Mouse (Mus musculus) thymus, postnatal 25 days (tissue): ENCODE results near the gene Itpr2.
A peak's percentile ranks its signal among the peaks of the same experiment; 100 is the strongest.
"Not testable (repeated sequence)": the region's sequence is repeated elsewhere in the genome, so short reads cannot be mapped to it uniquely, and the experiment has no call there.

Experiments
- DNase-seq: peaks from one replicate; pipeline ENCODE4 v3.0.0; 2022

The Itpr2 gene

DNA sequence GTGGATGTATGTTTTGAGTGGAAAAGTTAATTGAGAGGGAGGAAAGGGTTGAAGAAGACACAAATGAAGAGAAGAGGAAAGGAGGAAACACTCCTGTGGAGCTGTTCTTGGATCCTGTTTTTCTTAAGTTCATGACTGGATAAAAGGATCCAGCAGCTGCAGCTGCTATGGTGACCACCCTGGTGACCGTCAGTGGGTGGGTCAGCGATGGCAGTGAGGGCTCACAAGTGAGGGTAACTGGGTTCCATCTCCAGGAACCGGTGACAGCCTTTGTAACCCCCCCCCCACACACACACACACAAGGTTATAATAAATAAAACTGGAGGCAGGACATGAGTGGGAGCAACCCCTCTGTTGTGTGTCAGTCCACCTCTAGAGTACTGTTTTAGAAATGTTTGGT lies 833 bp upstream of the Itpr2 start:
- no peak for DNase-seq

DNA sequence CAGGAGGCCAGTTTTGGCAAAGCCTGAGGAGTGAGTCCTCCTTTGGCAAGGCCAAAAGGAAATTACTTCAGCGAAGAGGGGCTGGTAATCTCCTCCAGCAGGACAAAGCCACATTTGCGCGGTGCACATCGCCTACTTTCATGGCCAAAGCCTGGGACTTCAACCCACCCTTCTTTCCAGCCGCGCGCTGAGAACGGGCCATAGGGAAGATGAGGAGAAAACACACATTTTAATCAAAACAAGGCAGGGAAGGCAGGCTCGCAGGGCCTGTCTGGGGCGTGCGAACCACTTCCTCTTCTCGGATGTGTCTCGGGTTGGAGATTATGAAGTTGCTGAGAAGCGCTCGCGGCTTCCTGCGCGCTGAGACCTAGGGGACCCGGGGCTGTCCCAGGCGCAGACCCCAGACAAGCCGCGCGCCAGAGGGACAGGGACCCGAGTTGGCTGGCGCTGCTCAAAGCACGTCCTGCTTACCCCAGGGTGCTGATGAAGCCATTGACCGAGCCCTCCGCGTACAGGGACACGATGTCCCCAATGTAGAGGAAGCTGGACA lies 632 bp downstream of the Itpr2 start:
- DNase-seq = peak; percentile 85

DNA sequence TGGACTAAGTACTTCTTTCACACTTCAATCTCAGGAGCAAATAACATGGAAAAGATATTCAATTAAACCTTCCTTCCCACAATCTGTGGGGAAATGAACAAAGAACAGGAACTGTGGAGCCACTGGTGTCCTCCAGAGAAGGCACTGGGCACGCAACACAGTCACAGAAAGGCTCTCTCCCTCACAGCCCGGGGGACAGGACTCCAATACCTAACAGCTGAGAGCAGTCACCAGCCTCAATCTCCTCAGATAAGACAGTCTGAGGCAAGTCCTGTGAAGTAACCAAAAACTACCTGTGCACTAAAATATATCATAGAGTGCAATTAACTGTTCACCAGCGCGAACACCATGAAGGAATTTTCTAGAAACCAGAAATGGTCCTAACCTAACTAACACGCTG lies 1.3 kb downstream of the Itpr2 start:
- no peak for DNase-seq

DNA sequence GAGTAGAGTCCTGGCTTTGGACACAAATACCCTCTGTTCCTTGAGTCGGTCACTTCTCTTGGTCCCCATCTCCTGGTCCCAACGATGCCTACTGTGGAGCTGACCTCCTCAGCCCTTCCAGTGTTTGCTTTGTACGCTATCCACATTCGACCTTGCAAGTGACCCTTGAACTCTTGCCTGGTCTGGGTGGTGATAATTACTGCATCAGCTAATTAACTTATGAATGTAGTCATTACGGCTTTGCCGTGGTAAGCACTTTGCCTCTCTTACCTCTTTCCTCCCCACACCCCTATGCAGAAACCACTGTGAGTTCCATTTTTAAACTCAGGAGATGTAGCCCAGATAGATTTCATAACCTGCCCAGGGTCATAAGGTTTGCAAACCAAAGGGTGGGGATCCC lies 1.8 kb downstream of the Itpr2 start:
- DNase-seq = no peak

DNA sequence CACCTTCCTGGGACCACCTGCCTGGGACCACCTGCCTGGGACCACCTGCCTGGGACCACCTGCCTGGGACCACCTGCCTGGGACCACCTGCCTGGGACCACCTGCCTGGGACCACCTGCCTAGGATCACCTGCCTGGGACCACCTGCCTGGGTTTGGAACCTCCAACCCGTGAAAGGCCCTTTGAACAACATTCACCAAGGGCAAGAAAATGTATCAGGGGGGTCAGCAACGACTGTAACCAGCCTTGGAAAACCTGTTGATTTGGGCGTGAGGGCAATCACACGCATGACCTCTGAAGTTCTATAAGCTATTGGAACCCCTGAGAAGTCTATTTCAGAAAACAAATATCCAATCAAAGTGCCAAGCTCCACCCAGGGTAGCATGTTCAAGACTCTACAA lies 2.5 kb downstream of the Itpr2 start:
- no peak for DNase-seq

DNA sequence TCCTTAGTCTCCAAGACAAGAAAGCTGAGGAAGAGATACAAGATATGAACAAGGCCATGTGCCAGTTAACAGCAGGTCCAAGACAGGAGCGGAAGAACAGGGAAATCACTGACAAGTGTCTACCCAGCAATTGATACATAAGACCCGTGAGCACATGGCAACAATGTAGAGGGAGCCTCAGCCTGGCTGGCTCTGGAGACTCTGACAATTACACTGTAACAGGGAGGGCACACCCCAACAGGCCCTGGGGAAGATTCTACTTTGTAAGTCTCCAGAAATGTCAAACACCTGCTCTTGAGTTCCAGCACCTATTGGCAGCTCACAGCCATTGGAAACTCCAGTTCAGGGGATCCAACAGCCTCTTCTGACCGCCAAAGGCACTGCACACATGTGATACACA lies 3.6 kb downstream of the Itpr2 start:
- DNase-seq = no peak

DNA sequence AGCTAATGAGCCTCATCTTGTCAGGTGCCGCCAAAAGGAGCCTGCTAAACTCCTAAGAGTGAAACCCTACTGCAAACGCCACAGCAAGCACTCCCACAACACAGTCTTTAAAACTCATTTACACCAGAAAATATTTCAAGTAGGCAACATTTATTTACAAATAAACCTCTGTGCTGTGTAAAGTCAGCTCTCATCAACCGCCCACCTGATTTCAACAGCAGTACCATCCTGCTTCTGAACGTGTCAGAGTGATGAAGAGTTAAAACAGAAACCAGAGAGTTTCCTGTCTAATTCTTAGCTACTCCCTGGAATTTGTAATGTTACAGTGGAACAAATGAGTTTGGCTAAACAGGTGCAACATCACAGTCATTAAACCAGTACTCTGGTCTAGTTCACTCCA lies 4.2 kb downstream of the Itpr2 start:
- no peak for DNase-seq

DNA sequence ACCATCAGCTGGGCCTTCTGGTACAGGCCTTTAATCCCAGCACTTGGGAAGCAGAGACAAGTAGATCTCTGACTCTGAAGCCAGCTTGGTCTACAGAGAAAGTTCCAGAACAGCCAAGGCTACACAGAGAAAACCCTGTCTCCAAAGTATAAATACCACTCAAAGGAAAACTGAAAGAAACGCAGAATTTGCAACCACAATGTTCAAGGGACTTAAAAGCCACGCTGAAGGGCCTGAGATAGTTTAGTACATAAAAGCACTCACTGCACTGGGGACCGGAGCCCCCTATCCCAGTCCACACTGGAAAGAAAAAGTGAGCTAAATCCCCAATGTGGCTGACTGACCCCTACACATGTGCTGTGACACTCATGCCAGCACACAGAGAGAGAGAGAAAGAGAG lies 4.6 kb downstream of the Itpr2 start:
- no peak for DNase-seq

DNA sequence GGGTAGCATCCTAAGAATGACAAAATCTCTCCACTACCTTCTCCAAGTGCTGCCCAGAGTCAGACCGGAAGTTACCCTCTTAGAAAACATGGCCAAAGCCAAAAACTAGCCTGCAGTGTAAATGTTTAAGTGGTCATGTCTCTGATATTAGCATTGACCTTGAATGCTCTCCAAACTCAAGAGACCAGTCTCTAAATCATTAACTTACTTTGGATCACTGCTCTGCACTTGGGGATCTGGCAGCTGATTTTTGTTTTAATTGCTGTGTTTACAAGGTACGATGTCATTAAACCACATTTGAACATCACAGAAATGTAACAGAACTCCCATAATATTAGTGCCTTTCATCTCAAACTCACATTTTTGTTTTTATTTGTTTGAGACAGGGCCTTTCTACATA lies 10.3 kb downstream of the Itpr2 start:
- no peak for DNase-seq

DNA sequence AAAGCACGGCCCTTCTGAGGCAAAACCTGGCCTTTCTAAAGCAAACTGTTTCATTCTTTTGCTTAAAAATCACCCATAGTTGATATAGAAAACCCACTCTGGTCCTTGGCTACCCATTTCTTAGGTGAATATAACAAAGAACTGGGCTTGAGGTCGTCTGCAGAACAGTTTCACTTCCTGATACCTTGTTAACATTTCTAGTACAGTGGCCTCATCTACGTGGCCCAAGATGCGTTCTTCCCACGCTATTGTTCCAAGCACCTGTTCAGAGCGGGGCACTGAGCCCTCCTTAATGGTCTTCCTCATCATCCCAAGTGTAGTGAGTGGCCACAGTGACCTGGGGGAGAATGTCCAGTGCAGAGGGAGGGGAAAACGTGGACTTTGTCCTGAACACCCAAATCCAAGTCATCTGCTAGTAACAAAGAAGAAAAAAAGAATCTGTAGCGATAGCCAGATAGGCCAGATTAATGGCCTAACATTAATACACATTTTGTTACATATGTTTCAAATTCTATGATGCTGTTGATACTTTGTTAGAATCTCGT lies 11.5 kb downstream of the Itpr2 start:
- DNase-seq = no peak

DNA sequence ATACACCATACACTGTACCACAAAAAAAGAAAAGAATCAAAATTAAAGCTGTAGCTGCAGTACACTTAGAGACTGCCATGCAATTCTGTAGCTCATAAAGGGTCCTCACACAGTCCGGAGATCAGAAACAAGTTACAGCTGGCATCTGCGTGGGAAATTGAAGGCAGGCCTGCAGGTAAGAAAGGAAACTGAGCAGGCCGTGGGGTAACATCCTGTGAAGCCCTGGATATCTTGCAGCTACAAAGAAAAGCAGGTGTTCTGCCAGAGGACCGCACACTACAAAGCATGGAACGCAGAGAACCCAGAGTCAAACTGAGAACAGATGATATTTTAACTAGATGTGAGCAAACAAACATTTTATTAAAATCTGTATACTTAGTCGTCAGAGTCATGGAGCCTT lies 12.2 kb downstream of the Itpr2 start:
- DNase-seq = peak; percentile 71

DNA sequence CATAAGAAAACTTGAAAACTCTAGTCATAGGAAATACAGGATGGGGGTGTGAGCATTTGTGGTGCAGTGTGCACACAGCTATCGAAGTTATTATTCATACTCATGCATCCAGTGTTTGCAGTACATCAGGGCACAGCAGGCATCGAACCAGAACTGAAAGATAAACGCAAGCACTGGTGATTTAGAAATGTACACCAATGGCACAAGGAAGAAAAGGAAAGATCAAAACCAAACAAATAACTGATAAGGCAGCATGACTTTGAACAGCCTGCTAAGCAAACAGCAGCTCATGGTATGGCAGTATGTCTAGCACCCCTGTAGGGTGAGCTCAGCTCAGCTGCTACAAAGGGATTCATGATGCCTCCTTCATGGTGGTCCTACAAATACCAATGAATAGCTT lies 13.3 kb downstream of the Itpr2 start:
- no peak for DNase-seq

DNA sequence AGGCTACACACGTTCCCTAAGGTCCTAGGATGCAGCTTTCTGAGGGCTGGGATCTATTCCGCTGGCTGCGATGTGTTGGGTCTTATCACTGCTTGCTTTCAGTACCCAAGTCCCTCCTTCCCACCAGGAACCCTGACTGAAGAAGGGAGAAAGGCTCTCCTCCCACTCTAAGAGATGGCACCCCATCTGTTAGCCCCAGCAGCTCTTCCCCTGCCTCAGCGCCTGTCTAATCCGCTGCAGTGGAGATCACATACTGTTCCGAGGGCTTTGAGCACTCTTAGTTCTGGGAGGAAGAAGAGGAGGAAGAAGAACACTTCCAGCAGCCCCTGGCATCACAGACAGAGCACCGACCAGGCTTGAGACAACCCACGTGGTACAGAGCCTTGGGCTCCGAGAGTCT lies 14.9 kb downstream of the Itpr2 start:
- no peak for DNase-seq

DNA sequence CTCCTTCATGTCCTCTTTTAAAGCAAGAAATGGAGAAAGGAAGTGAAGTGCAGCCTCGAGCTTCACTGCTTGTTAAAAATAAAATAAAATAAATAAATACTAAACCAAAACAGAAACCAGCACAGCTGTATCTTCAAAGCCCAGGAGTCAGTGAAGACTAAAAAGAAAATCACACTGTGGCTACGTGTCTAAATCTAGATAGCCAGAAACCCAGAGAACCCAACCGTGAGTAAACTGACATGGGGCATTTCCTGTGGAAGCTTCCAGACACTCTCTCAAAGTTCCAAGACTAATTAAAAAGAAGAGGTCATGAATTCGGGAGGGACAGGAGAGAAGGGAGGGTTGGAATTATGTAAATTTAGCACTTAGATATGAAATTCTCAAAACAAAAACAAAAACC lies 15.9 kb downstream of the Itpr2 start:
- no peak for DNase-seq

DNA sequence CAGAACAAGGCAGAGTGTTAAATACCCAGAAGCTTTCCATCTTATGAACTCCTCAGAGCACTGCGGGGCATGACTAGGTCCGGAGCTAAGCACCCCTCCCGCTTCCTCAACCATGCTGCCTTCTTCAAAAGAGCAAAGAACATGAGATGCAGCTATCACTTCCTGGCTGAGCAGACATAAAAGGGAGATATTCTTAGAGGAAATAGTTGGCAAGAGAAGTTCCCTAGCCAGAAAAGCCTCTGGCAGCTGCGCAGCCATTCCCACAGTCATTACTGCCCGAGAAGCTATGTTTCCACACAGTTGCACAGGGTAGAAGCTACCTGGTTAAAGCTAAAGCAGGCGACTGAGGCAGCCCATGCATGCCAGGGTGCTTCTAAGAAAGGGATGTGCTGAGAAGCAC lies 20.6 kb downstream of the Itpr2 start:
- peak; percentile 66 for DNase-seq

DNA sequence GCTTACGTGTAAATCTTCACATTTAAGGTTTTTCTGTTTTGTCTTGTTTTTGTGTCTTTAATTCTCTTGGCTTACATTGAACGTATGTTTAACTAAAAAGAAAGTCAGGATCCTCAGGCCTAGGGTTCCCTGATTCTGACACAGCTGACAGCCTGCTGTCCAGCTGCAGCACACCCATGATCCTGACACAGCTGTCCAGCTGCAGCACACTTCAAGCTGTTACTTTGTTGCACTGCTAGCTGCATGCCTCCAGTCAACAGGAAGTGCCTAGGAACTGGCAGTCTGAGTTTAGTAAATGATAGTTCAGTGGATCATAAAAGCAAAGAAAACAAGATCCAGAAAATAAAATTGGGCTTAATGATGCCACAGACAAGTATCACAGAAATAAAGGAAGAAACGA lies 21.1 kb downstream of the Itpr2 start:
- no peak for DNase-seq

DNA sequence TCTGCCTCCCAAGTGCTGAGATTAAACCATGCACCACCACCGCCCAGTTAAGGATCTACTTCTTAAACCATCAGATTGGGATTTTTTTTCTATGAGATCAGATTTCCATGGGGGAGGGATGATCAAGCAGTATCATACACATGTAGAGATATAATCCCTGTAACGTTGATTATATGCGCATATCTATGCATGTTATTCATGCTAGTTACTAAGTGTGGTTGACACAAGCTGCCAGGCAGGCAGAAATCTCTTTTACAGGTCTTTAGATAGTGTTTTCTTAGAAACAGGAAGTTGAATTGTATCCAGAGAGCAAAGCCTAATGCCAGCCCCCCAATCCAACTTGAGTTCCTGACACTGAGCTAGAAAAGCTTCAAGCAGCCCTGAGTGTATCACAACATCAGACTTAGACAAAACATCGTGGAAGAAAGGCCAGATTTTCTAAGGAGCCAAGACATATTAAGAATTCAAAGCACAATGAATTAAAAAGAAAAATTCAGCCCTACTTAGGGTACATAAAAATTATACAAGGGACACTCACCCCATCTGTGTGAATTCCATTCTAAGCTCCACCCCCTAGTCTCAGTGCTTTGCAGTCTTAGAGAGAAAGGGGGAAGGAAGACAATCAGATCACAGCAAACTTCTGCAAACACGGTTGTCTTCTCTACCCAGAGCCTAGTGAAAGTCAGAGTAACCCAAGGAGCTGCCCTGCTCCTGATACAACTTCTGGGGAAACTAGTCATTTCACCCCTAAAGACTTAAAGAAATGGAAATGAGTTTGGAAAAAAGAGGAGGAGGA lies 22.9 kb downstream of the Itpr2 start:
- no peak for DNase-seq

DNA sequence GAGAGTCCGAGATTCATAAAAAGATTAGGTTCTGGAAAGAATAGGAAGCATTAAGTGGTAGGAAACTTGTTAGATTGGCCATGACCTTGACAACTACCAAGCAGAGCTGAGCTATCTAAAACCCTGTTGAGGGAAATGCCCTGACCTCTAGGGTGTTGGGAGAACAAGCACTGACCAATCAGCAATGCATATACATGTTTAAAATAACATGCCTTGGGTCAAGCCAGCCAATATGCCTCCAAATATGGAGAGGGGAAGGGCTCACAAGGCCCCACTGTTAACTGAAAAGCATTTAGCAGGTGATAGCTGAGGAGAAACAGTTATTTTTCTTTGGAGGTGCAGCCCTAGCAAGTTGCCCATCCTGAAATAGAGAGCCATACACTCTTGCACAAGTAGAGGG lies 25.2 kb downstream of the Itpr2 start:
- no peak for DNase-seq

DNA sequence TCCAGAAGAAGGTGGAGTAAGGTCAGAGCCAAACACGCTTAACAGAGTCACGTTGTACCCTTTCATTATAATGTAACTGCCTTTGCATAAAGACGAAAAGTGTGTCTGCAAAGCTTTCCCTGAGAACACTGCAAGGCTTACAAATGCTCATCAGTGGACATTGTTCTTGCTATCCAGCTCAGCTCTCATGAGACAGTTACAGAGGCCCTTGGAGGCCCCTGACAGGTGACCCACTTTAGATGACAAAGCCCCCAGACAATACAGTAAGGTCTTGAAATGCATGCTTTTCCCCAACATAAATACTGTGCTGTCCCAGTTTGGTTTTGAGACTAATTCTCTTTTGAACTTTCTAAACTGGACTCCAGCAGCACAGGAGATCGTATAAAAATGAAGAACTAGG lies 27.9 kb downstream of the Itpr2 start:
- no peak for DNase-seq

DNA sequence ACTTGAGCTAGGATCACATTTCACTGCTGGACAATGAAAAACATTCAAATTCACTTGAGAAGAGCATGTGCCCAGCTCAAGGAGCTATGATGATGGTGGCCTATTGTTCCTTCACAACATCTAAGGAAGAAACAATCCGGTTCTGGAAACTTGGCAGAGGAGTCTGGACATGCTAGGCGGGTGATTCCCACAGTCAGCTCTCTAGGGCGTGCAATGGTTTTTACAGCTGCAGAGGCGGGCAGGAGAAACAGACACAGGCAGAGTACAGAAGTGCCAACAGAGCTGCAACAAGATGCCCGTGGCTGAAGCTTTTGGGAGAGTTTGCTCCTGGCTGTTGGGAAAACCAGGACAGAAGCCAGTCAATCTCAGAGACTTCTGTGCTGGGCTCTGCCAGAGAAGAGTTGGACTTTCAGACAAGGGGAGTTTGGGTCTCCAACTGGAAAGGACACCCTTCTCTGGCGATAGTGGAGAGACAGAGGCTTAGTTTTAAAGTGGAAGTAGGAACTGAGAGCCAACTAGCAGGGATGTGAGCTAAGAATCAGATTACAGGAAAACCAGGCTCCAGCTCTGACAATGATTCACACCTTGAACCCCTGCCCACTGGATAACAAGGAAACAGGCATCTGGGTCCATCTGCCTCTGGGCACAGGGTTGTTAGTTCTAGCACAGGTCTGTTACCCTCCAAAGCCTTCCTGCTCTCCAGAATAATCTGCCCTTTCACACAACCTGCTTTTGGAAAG lies 28.6 kb downstream of the Itpr2 start:
- no peak for DNase-seq

DNA sequence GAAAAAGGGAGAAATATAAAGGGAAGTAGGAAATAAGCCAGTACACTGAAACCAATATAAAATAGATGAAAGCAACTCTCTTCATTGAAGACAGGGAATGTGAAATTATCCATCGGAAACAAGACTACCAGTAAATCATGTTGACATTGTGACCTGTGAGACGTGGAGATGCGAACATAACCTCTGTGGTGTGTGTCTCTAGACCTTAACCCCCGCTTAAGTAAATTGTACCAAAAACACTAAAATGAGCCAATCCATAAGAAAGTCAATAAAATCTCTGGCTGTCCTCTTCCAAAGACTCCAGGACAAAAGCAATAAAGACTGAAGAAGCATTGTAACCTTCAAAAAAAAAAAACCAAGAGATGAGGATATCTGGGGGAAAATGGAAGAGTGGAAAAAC lies 31.6 kb downstream of the Itpr2 start:
- DNase-seq = no peak

DNA sequence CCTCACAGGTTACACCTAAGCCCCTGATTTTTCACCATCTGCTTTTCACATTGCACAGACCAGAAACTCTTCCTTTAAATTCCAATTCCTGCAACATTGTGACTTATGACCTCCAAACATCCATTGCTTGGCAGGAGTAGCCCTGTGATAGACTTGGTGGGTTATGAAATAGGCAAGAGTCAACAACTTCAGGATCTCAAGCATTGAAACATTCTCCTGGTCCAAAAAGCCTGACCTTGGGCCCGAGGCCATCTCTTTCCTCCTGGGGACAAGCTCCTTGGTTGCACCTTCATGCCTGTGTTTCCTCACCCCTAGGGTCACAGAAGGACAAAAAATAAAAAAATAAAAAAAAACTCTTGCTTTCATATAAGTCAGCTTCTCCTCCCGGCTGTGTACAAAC lies 32.1 kb downstream of the Itpr2 start:
- no peak for DNase-seq

DNA sequence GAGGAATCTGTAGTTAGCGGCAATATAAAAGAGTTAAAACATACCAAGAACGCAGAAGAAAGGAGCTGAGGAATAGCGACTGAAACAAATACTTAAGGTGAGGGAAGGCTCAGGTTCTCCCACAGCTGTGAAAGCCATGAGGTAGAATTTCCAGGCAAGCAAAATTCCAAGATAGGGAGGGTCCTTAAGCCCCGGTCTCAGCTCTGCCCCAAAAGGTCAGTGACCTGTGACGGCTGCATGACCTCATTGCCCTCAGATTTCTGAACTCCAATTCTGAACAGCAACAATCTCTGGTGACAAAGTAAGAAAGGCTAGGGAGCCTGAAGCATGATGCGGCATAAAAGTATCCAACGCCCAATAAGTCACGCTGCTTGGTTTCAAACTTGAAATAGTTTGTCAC lies 33.7 kb downstream of the Itpr2 start:
- no peak for DNase-seq

DNA sequence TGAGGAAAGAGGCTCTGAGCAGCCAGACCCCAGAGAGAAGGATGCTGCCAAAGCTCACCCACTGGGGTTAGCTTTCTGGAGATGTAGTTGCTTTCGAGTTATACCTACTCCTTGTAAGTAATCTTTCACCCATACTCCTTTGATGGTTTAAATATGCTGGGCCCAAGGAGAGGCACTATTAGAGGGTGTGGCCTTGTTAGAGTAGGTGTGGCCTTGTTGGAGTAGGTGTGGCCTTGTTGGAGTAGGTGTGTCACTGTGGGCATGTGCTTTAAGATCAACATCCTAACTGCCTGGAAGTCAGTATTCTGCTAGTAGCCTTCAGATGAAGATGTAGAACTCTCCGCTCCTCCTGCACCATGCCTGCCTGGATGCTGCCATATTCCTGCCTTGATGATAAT lies 37.4 kb downstream of the Itpr2 start:
- not testable (repeated sequence) for DNase-seq
